Mouse (Mus musculus) Patski (cell line): ENCODE measurements around the gene Col23a1. TPM values are rescaled to one million over a fixed set of nuclear protein-coding genes. Genes with fewer than 3 reads are reported as not detected.

Experiments used
- ATAC-seq: fragments of 100-300 bp; one replicate; pipeline ENCODE4 v1.8.0; 2021
- CTCF ChIA-PET: fragments of 350-600 bp; sonication (Branson Sonifier 250); formaldehyde crosslinking; loops from one replicate; lab custom pipeline; 2022; ENCODE audit warnings: inconsistent platforms; lab: Charles Lee
- POLR2A ChIA-PET: fragments of 350-600 bp; sonication (Branson Sonifier 250); formaldehyde crosslinking; loops from one replicate; lab custom pipeline; 2022; ENCODE audit warnings: antibody characterized with exemption, inconsistent platforms; lab: Charles Lee
- DNase-seq: peaks from one replicate; pipeline ENCODE4 v3.0.0-alpha.2; 2011; ENCODE audit warnings: low read depth, low spot score
- H3K27me3 ChIP-seq: fragments of 371-371 bp; one replicate; pipeline ENCODE4 v1.5.1; 2021
- CTCF ChIP-seq: fragments of 100-300 bp; IDR thresholded peaks from one replicate; pipeline ENCODE4 v1.5.1; 2021
- in situ Hi-C: fragments of 300-500 bp; cut with MboI; formaldehyde crosslinking; loops from 3 replicates; pipeline ENCODE4 v1.11.1; 2018; ENCODE audit warnings: low pct_unique_long_range_greater_than_20kb, mixed read lengths
- polyA plus RNA-seq: library from polyadenylated mRNA; unstranded; gene quantifications from one replicate; pipeline ENCODE4 v1.2.3, GENCODE M21; 2021

Gene Col23a1
- polyA plus RNA-seq, 1 experiment from 2014 or later, result 3.5 TPM

GRCm38 (mm10) chr11:51618894-51619408, 329.2 kb downstream of the Col23a1 start:
- no peak for TF ChIP-seq CTCF
- H3K27me3 ChIP-seq, result no peaks in the 10 kb centered on the region
- ATAC-seq (no peak), DNase-seq (no peak)
- ChIA-PET POLR2A (interaction anchor here (1.6 kb wide), 1 partner anchor 70 kb away, joined by 4 read pairs; the partner anchor contains the start of gene 0610009B22Rik), CTCF (interaction anchor here (1.0 to 7.7 kb wide), 4 partner anchors 10 to 69 kb away, joined by 3 to 61 read pairs (median 18); partner anchors contain the start of gene 0610009B22Rik)
- in situ Hi-C loops, result loop anchor here (5.0 kb wide), 2 partner anchors 63 to 168 kb away; no protein-coding TSS in a partner anchor

GRCm38 (mm10) chr11:51619409-51620060, 329.8 kb downstream of the Col23a1 start, which contains the start of gene Nhp2:
Gene Nhp2 (plus strand): TSS chr11:51619735.
- DNase-seq, result no peak
- in situ Hi-C loops, result loop anchor here (5.0 kb wide), 2 partner anchors 63 to 168 kb away; no protein-coding TSS in a partner anchor
- ATAC-seq, result peak; percentile 78
- ChIA-PET POLR2A (no interaction called here), CTCF (interaction anchor here (1.0 to 7.7 kb wide), 3 partner anchors 10 to 62 kb away, joined by 3 to 61 read pairs (median 3); no protein-coding TSS in a partner anchor)
- no peak for TF ChIP-seq CTCF
- no peaks in the 10 kb centered on the region for H3K27me3 ChIP-seq

GRCm38 (mm10) chr11:51620084-51620483, 330.4 kb downstream of the Col23a1 start:
- in situ Hi-C loops, result no loop called here
- no peak for TF ChIP-seq CTCF
- ATAC-seq (no peak), DNase-seq (no peak)
- H3K27me3 ChIP-seq, result no peaks in the 10 kb centered on the region
- ChIA-PET CTCF (interaction anchor here (7.7 kb wide), 1 partner anchor 61 kb away, joined by 61 read pairs; no protein-coding TSS in a partner anchor), POLR2A (no interaction called here)

- ATAC-seq, result no peak
- in situ Hi-C loops, result no loop called here
- TF ChIP-seq CTCF, result no peak
- no peak for DNase-seq
- ChIA-PET POLR2A (interaction anchor here (0.6 to 2.1 kb wide), 4 partner anchors 15 to 156 kb away, joined by 3 to 5 read pairs (median 4); partner anchors contain the start of gene Hnrnpab), CTCF (interaction anchor here (1.0 kb wide), 1 partner anchor 70 kb away, joined by 3 read pairs; no protein-coding TSS in a partner anchor)
- no peaks in the 10 kb centered on the region for H3K27me3 ChIP-seq
Observed at GRCm38 (mm10) chr11:51621776-51622175, 332.1 kb downstream of the Col23a1 start.

DNA sequence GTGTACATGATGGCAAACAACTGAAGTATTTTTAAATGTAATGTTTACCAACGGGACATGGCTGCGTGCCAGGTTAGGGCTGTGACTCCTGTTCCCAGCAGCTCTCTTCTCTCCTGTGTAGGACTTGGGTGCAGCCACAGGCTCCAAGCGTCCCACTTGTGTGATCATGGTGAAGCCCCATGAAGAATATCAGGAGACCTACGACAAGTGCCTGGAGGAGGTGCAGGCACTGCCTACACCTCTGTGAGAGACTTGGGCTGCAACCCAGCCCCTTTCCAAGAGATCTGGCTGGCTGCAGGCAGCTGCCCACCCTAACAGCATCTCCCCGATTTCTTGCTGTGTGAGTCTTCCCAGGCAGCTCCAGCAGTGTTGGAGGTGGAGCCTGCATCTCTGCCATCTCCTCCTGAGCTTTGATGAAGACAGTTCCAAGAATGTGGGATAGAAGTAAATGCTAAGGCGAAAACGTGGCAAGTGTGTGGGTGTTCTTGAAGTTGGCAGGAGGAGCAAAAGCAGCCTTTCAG, 333.3 kb downstream of the Col23a1 start:
- in situ Hi-C loops, result no loop called here
- ChIA-PET POLR2A (interaction anchor here (1.0 to 2.1 kb wide), 2 partner anchors 16 to 62 kb away, joined by 3 to 5 read pairs; partner anchors contain the start of gene Hnrnpab), CTCF (interaction anchor here (0.9 kb wide), 1 partner anchor 172 kb away, joined by 3 read pairs; no protein-coding TSS in a partner anchor)
- no peak for ATAC-seq
- no peak for TF ChIP-seq CTCF
- DNase-seq, result no peak
- no peaks in the 10 kb centered on the region for H3K27me3 ChIP-seq

DNA sequence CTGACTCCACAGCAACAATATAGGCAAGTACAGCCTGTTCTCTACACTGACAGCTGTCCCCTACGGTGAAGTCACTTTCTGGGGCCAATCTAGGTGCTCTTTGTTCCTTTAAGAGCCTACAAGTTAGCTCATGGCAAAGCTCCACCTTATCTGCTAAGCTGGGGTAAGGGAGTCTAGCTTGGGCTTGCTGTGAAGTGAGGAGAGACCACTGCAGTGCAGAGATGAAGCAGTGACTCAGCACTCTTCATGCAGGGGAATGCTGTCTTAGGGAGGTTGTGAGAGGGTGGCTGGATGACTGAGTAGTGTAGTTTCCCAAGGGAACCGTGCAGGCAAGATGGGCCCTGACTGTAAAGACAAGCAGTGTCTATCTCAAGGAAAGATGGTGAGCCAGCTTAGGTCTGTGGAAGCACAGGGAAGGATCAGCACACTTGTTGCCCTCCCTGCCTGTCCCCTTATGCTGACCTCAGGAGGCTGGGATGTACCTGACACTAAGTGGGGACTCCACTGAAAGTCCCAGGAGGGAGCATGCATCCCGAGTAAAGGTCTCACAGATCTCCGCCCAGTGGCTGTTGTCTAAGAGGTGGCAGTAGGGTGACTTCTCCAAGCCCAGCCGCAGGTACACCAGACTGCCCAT, 335.6 kb downstream of the Col23a1 start:
- no peaks in the 10 kb centered on the region for H3K27me3 ChIP-seq
- no peak for DNase-seq
- no peak for TF ChIP-seq CTCF
- ChIA-PET POLR2A (interaction anchor here (0.5 kb wide), 1 partner anchor 61 kb away, joined by 3 read pairs; no protein-coding TSS in a partner anchor), CTCF (interaction anchor here (1.5 kb wide), 1 partner anchor 11 kb away, joined by 4 read pairs; the partner anchor contains the start of gene Rmnd5b)
- ATAC-seq, result no peak
- in situ Hi-C loops, result no loop called here

GRCm38 (mm10) chr11:51627425-51627824, 337.7 kb downstream of the Col23a1 start:
- no peak for TF ChIP-seq CTCF
- in situ Hi-C loops, result no loop called here
- CTCF ChIA-PET, result interaction anchor here (1.0 kb wide), 1 partner anchor 54 kb away, joined by 3 read pairs; no protein-coding TSS in a partner anchor
- no peak for ATAC-seq
- POLR2A ChIA-PET, result no interaction called here
- no peak for DNase-seq
- H3K27me3 ChIP-seq, result no peaks in the 10 kb centered on the region

DNA sequence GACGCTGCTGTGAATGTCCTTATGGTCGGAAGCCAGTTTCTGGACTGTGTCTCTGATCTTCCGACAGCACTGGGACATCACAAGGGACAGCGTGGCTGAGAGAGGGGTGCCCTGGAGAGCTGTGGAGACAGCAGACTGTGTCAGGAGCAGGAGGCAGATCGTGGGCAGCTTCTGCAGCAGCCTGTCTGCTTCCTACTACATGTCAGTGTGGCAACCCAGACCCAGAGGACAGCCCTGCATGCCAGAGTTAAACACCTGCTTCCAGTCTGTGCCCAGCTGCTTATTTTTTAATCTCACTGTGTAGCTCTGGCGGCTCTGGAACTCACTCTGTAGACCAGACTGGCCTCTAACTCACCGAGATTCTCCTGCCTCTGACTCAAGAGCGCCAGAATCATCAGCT, 338.2 kb downstream of the Col23a1 start:
- in situ Hi-C loops, result no loop called here
- CTCF ChIA-PET, result interaction anchor here (1.0 kb wide), 1 partner anchor 53 kb away, joined by 3 read pairs; no protein-coding TSS in a partner anchor
- POLR2A ChIA-PET, result no interaction called here
- H3K27me3 ChIP-seq, result no peaks in the 10 kb centered on the region
- no peak for DNase-seq
- no peak for TF ChIP-seq CTCF
- no peak for ATAC-seq

DNA sequence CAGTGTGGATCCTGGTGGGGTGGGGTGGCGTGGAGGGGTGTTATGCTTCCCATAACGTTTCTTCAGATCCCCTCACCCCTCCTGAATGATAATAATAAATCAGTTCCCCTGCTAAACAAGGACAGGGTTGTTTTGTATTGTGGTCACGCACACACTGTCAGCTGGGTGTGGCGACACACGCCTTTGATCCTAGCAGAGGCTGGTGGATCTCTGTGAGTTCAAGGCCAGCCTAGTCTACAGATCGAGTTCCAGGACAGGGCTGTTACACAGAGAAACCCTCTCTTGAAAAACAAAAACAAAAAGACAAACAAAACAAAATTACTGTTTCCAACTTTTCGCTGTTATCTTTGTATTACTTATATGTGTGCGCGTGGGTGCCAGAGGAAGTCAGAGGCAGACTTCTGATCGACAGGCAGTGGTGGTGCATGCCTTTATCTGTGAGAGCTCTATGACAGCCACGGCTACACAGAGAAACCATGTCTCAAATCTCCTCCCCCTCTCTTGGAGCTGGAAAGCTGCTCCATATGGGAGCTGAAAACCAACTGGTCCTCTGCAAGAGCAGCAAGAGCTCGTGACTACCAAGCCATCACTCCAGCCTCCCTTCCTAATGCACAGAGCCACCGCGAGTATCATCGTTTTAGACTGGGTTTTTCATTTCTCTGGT, 340.1 kb downstream of the Col23a1 start:
- no peak for TF ChIP-seq CTCF
- H3K27me3 ChIP-seq, result no peaks in the 10 kb centered on the region
- ATAC-seq (no peak), DNase-seq (no peak)
- CTCF ChIA-PET, result interaction anchor here (1.3 kb wide), 1 partner anchor 34 kb away, joined by 3 read pairs; no protein-coding TSS in a partner anchor
- in situ Hi-C loops, result no loop called here
- POLR2A ChIA-PET, result interaction anchor here (0.6 to 1.3 kb wide), 2 partner anchors 23 to 585 kb away, joined by 3 read pairs; partner anchors contain the start of gene Hnrnpab
